Mouse (Mus musculus): ENCODE measurements around the gene Hpse2. TPM values are rescaled to one million over a fixed set of nuclear protein-coding genes. Genes with fewer than 3 reads are reported as not detected.

The Hpse2 gene
- total RNA-seq, 2 experiments from 2014 or later = not detected

- DNase-seq (ENCODE audit: low spot score) = no peak
These were observed 650.4 kb downstream of the Hpse2 start for GRCm38 (mm10) chr19:42737753-42738152.

Other genes starting within 250 kb of the Hpse2 start
- gene Cnnm1, start 52.1 kb upstream of the Hpse2 start, total RNA-seq (2021) = under 1 TPM in 1 of 2 experiments, not detected in 1; 0.12 TPM
- gene Got1, start 136.2 kb upstream of the Hpse2 start, total RNA-seq (2021) = 100 to 1,000 TPM; 394 to 432 TPM
- not detected for gene Nkx2-3, start 224.0 kb upstream of the Hpse2 start, total RNA-seq (2021)